Mouse (Mus musculus) liver, embryonic 11.5 days (tissue): Measurements from ENCODE around the gene Odf3l1. TPM values are rescaled to one million over a fixed set of nuclear protein-coding genes. Genes with fewer than 3 reads are reported as not detected.

Experiments used
- ATAC-seq: fragments of 200-750 bp; cut with Nextera tagmentation; replicated peaks from 2 replicates; pipeline ENCODE4 v1.8.0; 2017; ENCODE audit warnings: moderate number of reproducible peaks, mild to moderate bottlenecking, moderate TSS enrichment, moderate library complexity; ENCODE audit not compliant: low FRiP score
- DNase-seq: peaks from one replicate; pipeline ENCODE4 v3.0.0-alpha.2; 2017; ENCODE audit warnings: low spot score
- H3K27ac ChIP-seq: fragments of 300-500 bp; sonication (generic); 2 replicates; pipeline ENCODE4 v1.5.1; 2014; ENCODE audit warnings: mild to moderate bottlenecking, low read depth, low read length, control low read depth
- H3K27me3 ChIP-seq: fragments of 300-500 bp; sonication (generic); replicated peaks from 2 replicates; pipeline ENCODE4 v1.6.1; 2014; ENCODE audit warnings: low read length, mixed read lengths; ENCODE audit not compliant: control insufficient read depth, insufficient read depth
- H3K36me3 ChIP-seq: fragments of 300-500 bp; sonication (generic); 2 replicates; pipeline ENCODE4 v1.6.1; 2014; ENCODE audit warnings: mild to moderate bottlenecking, low read length, moderate library complexity, mixed read lengths; ENCODE audit not compliant: control insufficient read depth, insufficient read depth
- H3K4me1 ChIP-seq: fragments of 300-500 bp; sonication (generic); replicated peaks from 2 replicates; pipeline ENCODE4 v1.6.1; 2014; ENCODE audit warnings: low read length, mixed read lengths; ENCODE audit not compliant: control insufficient read depth, insufficient read depth
- H3K4me2 ChIP-seq: fragments of 300-500 bp; sonication (generic); 2 replicates; pipeline ENCODE4 v1.6.1; 2014; ENCODE audit warnings: mild to moderate bottlenecking, control low read depth, moderate library complexity
- H3K4me3 ChIP-seq: fragments of 300-500 bp; sonication (generic); 2 replicates; pipeline ENCODE4 v1.5.1; 2014; ENCODE audit warnings: low read depth, low read length, control low read depth
- H3K9ac ChIP-seq: fragments of 300-500 bp; sonication (generic); 2 replicates; pipeline ENCODE4 v1.6.1; 2014; ENCODE audit warnings: low read depth, low read length, control low read depth
- H3K9me3 ChIP-seq: fragments of 300-500 bp; sonication (generic); 2 replicates; pipeline ENCODE4 v1.6.1; 2016; ENCODE audit warnings: low read length, inconsistent platforms, mixed read lengths; ENCODE audit not compliant: control insufficient read depth
- WGBS: fragments of 180-500 bp; shearing (Covaris S2); extraction: QIAGEN DNeasy Blood & Tissue Kit; methylation state at CpG from one replicate; pipeline ENCODE4 v1.1.7; 2014; 5-methylcytosine and 5-hydroxymethylcytosine counted together
- polyA plus RNA-seq: library from polyadenylated mRNA; unstranded; fragments of >200 nt; fragmentation: Nextera tagmentation; extraction: Ambion mirVana; gene quantifications from 2 replicates; pipeline ENCODE4 v1.2.1, GENCODE M21; 2014

The Odf3l1 gene
- polyA plus RNA-seq, 1 experiment from 2014 or later: not detected

GRCm38 (mm10) chr9:56865673-56866400, 1.4 kb upstream of the Odf3l1 start:
- no peak overlapping the region for H3K27ac ChIP-seq
- 60% methylated on average over 11 of the region's 11 CpGs for WGBS
- ATAC-seq: no peak
- DNase-seq: no peak
- no peaks in the 10 kb centered on the region for H3K36me3 ChIP-seq
- H3K4me1 ChIP-seq: no peaks in the 10 kb centered on the region
- H3K27me3 ChIP-seq: peaks cover 34% of the 10 kb centered on the region
- H3K4me2 ChIP-seq: peak overlapping the region; percentile 48; the same call in 1 of the 2 replicates
- H3K9ac ChIP-seq: no peak overlapping the region
- H3K9me3 ChIP-seq: no peaks in the 10 kb centered on the region
- no peak overlapping the region for H3K4me3 ChIP-seq

GRCm38 (mm10) chr9:56864832-56865231, 353 bp upstream of the Odf3l1 start, which contains the start of gene Cspg4:
TSS of gene Cspg4 (plus strand) at chr9:56865033.
- Histone ChIP-seq H3K4me1 (no peaks in the 10 kb centered on the region), H3K4me3 (peak within 1 kb of the TSS; percentile 30), H3K4me2 (peak within 1 kb of the TSS; percentile 48), H3K27ac (no peak within 1 kb of the TSS), H3K36me3 (no peaks in the 10 kb centered on the region), H3K27me3 (peaks cover 35% of the 10 kb centered on the region), H3K9me3 (no peaks in the 10 kb centered on the region), H3K9ac (no peak within 1 kb of the TSS)
- ATAC-seq: no peak
- 6% methylated on average over 24 of the region's 24 CpGs for WGBS
- no peak for DNase-seq

GRCm38 (mm10) chr9:56862863-56863262, 1.6 kb downstream of the Odf3l1 start:
- 63% methylated on average over 2 of the region's 2 CpGs for WGBS
- no peak overlapping the region for H3K4me2 ChIP-seq
- H3K27me3 ChIP-seq: peaks cover 35% of the 10 kb centered on the region

GRCm38 (mm10) chr9:56860486-56861269, 3.8 kb downstream of the Odf3l1 start:
- no peak for DNase-seq
- no peaks in the 10 kb centered on the region for H3K4me1 ChIP-seq
- no peaks in the 10 kb centered on the region for H3K9me3 ChIP-seq
- no peak for ATAC-seq
- no peak overlapping the region for H3K4me2 ChIP-seq
- no peak overlapping the region for H3K4me3 ChIP-seq
- no peaks in the 10 kb centered on the region for H3K36me3 ChIP-seq
- H3K9ac ChIP-seq: no peak overlapping the region
- 66% methylated on average over 15 of the region's 15 CpGs for WGBS
- no peak overlapping the region for H3K27ac ChIP-seq
- peaks cover 27% of the 10 kb centered on the region for H3K27me3 ChIP-seq

More at GRCm38 (mm10) chr9:56862863-56863262, 1.6 kb downstream of the Odf3l1 start:
- no peak overlapping the region for H3K9ac ChIP-seq
- ATAC-seq (no peak), DNase-seq (no peak)
- H3K4me1 ChIP-seq: no peaks in the 10 kb centered on the region
- no peak overlapping the region for H3K27ac ChIP-seq
- H3K36me3 ChIP-seq: no peaks in the 10 kb centered on the region
- H3K4me3 ChIP-seq: no peak overlapping the region
- no peaks in the 10 kb centered on the region for H3K9me3 ChIP-seq

GRCm38 (mm10) chr9:56860035-56860434, 4.4 kb downstream of the Odf3l1 start:
- no peak for DNase-seq
- no peak for ATAC-seq
- Histone ChIP-seq H3K27ac (no peak overlapping the region), H3K4me3 (no peak overlapping the region), H3K4me2 (no peak overlapping the region), H3K36me3 (no peaks in the 10 kb centered on the region), H3K4me1 (no peaks in the 10 kb centered on the region), H3K27me3 (peaks cover 20% of the 10 kb centered on the region), H3K9ac (no peak overlapping the region), H3K9me3 (no peaks in the 10 kb centered on the region)
- WGBS: 77% methylated on average over 3 of the region's 3 CpGs

GRCm38 (mm10) chr9:56857463-56857862, 7.0 kb downstream of the Odf3l1 start:
- no peak overlapping the region for H3K4me3 ChIP-seq
- peaks cover 3% of the 10 kb centered on the region; the same call in 1 of the 2 replicates for H3K27me3 ChIP-seq
- ATAC-seq: no peak
- DNase-seq: no peak
- no peak overlapping the region for H3K4me2 ChIP-seq
- H3K9me3 ChIP-seq: no peaks in the 10 kb centered on the region
- H3K36me3 ChIP-seq: no peaks in the 10 kb centered on the region
- no peak overlapping the region for H3K9ac ChIP-seq
- WGBS: 50% methylated on average over 3 of the region's 3 CpGs
- H3K27ac ChIP-seq: no peak overlapping the region
- H3K4me1 ChIP-seq: no peaks in the 10 kb centered on the region

GRCm38 (mm10) chr9:56851778-56852177, 12.7 kb downstream of the Odf3l1 start:
- Histone ChIP-seq H3K27me3 (no peaks in the 10 kb centered on the region), H3K9ac (no peak overlapping the region), H3K4me3 (no peak overlapping the region), H3K36me3 (no peaks in the 10 kb centered on the region), H3K4me1 (no peaks in the 10 kb centered on the region), H3K4me2 (no peak overlapping the region), H3K27ac (no peak overlapping the region), H3K9me3 (no peaks in the 10 kb centered on the region)
- ATAC-seq (no peak), DNase-seq (no peak)
- WGBS: 36% methylated on average over 11 of the region's 11 CpGs

- Histone ChIP-seq H3K27me3 (no peaks in the 10 kb centered on the region), H3K4me1 (no peaks in the 10 kb centered on the region), H3K9ac (no peak overlapping the region), H3K36me3 (no peaks in the 10 kb centered on the region), H3K27ac (no peak overlapping the region), H3K4me3 (no peak overlapping the region), H3K9me3 (no peaks in the 10 kb centered on the region), H3K4me2 (no peak overlapping the region)
- ATAC-seq (no peak), DNase-seq (no peak)
- 55% methylated on average over 4 of the region's 4 CpGs for WGBS
These were observed 13.6 kb downstream of the Odf3l1 start for GRCm38 (mm10) chr9:56850905-56851252.
